Mouse (Mus musculus) bone marrow, adult 2 months (tissue): Measurements from ENCODE around the gene Opn3. TPM values are rescaled to one million over a fixed set of nuclear protein-coding genes. Genes with fewer than 3 reads are reported as not detected.
A peak's percentile ranks its signal among the peaks of the same experiment; 100 is the strongest.

Experiments used
- H3K27ac ChIP-seq: fragments of 200-500 bp; 2 replicates; pipeline ENCODE4 v1.5.1; 2012; ENCODE audit warnings: low read depth, mild to moderate bottlenecking, control low read depth, inconsistent platforms, low read length; ENCODE audit not compliant: control insufficient read depth, poor library complexity, insufficient read depth
- H3K4me1 ChIP-seq: fragments of 200-500 bp; 2 replicates; pipeline ENCODE4 v1.6.1; 2011; ENCODE audit warnings: low read length; ENCODE audit not compliant: control insufficient read depth, insufficient read depth
- H3K4me3 ChIP-seq: fragments of 200-500 bp; replicated peaks from 2 replicates; pipeline ENCODE3; 2011; ENCODE audit warnings: mild to moderate bottlenecking, low read depth, low read length, control low read depth; ENCODE audit not compliant: control insufficient read depth
- CTCF ChIP-seq: fragments of 200-500 bp; IDR thresholded peaks from 2 replicates; pipeline ENCODE4 v1.5.1; 2011; ENCODE audit warnings: low read length, control low read depth; ENCODE audit not compliant: control insufficient read depth, insufficient read depth
- POLR2A ChIP-seq: fragments of 200-500 bp; IDR thresholded peaks from 2 replicates; pipeline ENCODE4 v1.6.1; 2011; ENCODE audit warnings: low read depth, mild to moderate bottlenecking, control low read depth, low read length, borderline replicate concordance; ENCODE audit not compliant: control insufficient read depth
- WGBS: fragments of 180-500 bp; shearing (Covaris S2); methylation state at CpG from one replicate; pipeline ENCODE4 v1.1.7; 2018; 5-methylcytosine and 5-hydroxymethylcytosine counted together
- polyA plus RNA-seq: library from polyadenylated mRNA; stranded (reverse); fragments of >200 nt; gene quantifications from 2 replicates; pipeline ENCODE4 v1.2.4, GENCODE M21; 2011; ENCODE audit warnings: low replicate concordance; ENCODE audit not compliant: missing spikeins, insufficient read depth, insufficient read length

The Opn3 gene
- polyA plus RNA-seq, 1 experiment = not detected

- no peak overlapping the region for H3K27ac ChIP-seq
- TF ChIP-seq POLR2A (no peak), CTCF (no peak)
- H3K4me1 ChIP-seq = no peaks in the 10 kb centered on the region
- WGBS = 3% methylated on average over 1 of the region's 1 CpGs
- no peak overlapping the region for H3K4me3 ChIP-seq
These were observed 20.9 kb downstream of the Opn3 start for GRCm38 (mm10) chr1:175671626-175672025.

GRCm38 (mm10) chr1:175670042-175670441 lies 22.5 kb downstream of the Opn3 start:
- H3K4me3 ChIP-seq = no peak overlapping the region
- WGBS = 70% methylated on average over 7 of the region's 7 CpGs
- TF ChIP-seq CTCF (no peak), POLR2A (no peak)
- no peaks in the 10 kb centered on the region for H3K4me1 ChIP-seq
- H3K27ac ChIP-seq = no peak overlapping the region

GRCm38 (mm10) chr1:175669456-175669855 lies 23.1 kb downstream of the Opn3 start:
- H3K4me1 ChIP-seq = no peaks in the 10 kb centered on the region
- no peak for TF ChIP-seq POLR2A
- TF ChIP-seq CTCF = no peak
- WGBS = 83% methylated on average over 3 of the region's 3 CpGs
- H3K27ac ChIP-seq = no peak overlapping the region
- H3K4me3 ChIP-seq = no peak overlapping the region

- no peak for TF ChIP-seq CTCF
- no peak for TF ChIP-seq POLR2A
- 54% methylated on average over 5 of the region's 5 CpGs for whole genome bisulfite sequencing
- Histone ChIP-seq H3K27ac (no peak overlapping the region), H3K4me1 (no peaks in the 10 kb centered on the region), H3K4me3 (no peak overlapping the region)
These were observed 23.7 kb downstream of the Opn3 start for GRCm38 (mm10) chr1:175668666-175669405.

- H3K27ac ChIP-seq = peak overlapping the region; percentile 79; the same call in 1 of the 2 replicates
- H3K4me3 ChIP-seq = no peak overlapping the region
- WGBS = 32% methylated on average over 4 of the region's 4 CpGs
- no peak for TF ChIP-seq CTCF
- TF ChIP-seq POLR2A = no peak
- H3K4me1 ChIP-seq = no peaks in the 10 kb centered on the region; the same call in 1 of the 2 replicates
These were observed 32.7 kb downstream of the Opn3 start for GRCm38 (mm10) chr1:175659900-175660299.

- Histone ChIP-seq H3K4me3 (no peak overlapping the region), H3K4me1 (peaks cover 2% of the 10 kb centered on the region; the same call in 1 of the 2 replicates), H3K27ac (no peak overlapping the region)
- TF ChIP-seq CTCF (no peak), POLR2A (no peak)
- WGBS = 90% methylated on average over 4 of the region's 4 CpGs
These were observed 44.0 kb downstream of the Opn3 start for GRCm38 (mm10) chr1:175648615-175649014.

- TF ChIP-seq CTCF (no peak), POLR2A (no peak)
- 15% methylated on average over 9 of the region's 9 CpGs for WGBS
- H3K4me1 ChIP-seq = peaks cover 2% of the 10 kb centered on the region; the same call in 1 of the 2 replicates
- no peak overlapping the region for H3K4me3 ChIP-seq
- H3K27ac ChIP-seq = no peak overlapping the region
These were observed 45.6 kb downstream of the Opn3 start for GRCm38 (mm10) chr1:175646952-175647351.

- WGBS = 19% methylated on average over 5 of the region's 5 CpGs
- peak overlapping the region; percentile 89 for H3K27ac ChIP-seq
- TF ChIP-seq CTCF = no peak
- TF ChIP-seq POLR2A = no peak
- H3K4me3 ChIP-seq = no peak overlapping the region
- peaks cover 14% of the 10 kb centered on the region for H3K4me1 ChIP-seq
These were observed 48.9 kb downstream of the Opn3 start for GRCm38 (mm10) chr1:175643496-175644265.
